Mouse (Mus musculus) olfactory bulb, adult 2 months (tissue): ENCODE results near the gene Fignl1.

Source experiments
- CTCF ChIP-seq: fragments of 200-500 bp; IDR thresholded peaks from 2 replicates; pipeline ENCODE4 v1.5.1; 2012; ENCODE audit warnings: low read depth, mild to moderate bottlenecking, low read length, moderate library complexity; ENCODE audit not compliant: insufficient read depth
- POLR2A ChIP-seq: fragments of 200-500 bp; IDR thresholded peaks from 2 replicates; pipeline ENCODE4 v1.6.1; 2012; ENCODE audit warnings: mild to moderate bottlenecking, low read depth, low read length, moderate library complexity; ENCODE audit not compliant: insufficient read depth

DNA sequence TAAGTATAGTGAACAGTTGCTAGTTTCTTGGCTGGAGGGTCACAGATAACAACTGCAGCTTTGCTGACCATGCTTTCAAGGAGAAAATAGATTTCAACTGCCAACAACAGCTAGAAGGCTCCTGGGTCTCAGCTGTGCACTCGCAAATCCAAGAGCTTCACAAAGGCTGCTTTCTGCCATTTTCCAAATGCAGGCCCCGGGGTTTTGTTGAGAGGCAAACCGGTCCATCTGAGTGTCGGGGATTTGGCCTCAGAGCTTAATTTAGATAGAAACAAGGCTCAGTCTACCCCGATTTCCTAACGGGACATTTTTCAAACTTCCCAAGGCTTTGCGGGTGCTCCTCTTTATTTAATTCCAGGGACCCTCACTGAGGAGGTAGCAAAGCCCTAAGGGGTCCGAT is 27.5 kb upstream of the Fignl1 start:
- TF ChIP-seq CTCF (no peak), POLR2A (no peak)
